Comparison of ENCODE assay signal across 30 mouse cellular contexts in the genomic region with DNA sequence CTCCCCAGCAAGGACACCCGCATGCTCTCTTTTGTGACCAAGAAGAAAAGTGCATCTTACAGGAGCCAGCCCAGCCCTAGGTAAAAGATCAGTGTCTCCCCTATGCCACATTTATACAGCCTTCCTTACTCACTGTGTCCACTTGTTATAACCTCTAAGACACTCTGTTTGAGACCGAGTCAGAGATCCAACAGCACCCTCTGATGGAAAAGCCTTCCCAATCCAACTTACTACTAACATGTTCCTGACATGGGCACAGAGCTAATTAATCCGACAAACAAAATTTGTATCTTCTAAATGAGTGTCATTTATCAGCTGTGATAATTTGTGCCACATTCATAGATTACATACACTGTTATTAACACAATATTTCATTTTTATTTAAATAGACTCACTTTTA. TPM values are rescaled to one million over a fixed set of nuclear protein-coding genes. Genes with fewer than 3 reads are reported as not detected.
"Had no signal": no experiment of that assay in that cellular context is flagged by ENCODE, and none has a peak within 500 bp of the region (broad histone marks: within the 10 kb centered on the region; RNA-seq: fewer than 3 reads in every experiment).

No protein-coding gene starts in this region.

- H3K27me3 ChIP-seq: heart, embryonic 12.5 days; hindbrain, embryonic 12.5 days; kidney, embryonic 15.5 days; limb, embryonic 12.5 days; liver, embryonic 13.5 days; liver, embryonic 15.5 days had no signal

- DNase-seq: gastrocnemius, postnatal 14 days; gastrocnemius, postnatal 36 days; heart, adult 18-20 months; heart, postnatal 10 days; kidney, adult 11 months; kidney, adult 2 months; kidney, adult 9 months; kidney, postnatal 14 days; kidney, postnatal 36 days; layer of hippocampus, adult 9-11 months; layer of hippocampus, postnatal 36 days; liver; liver, embryonic 13.5 days had no signal

- H3K4me3 ChIP-seq: heart, embryonic 10.5 days; heart, embryonic 12.5 days; hindbrain, embryonic 12.5 days; kidney, embryonic 15.5 days; left cerebral cortex, adult 2 months; limb, embryonic 10.5 days; limb, embryonic 12.5 days; liver, embryonic 13.5 days; liver, embryonic 15.5 days had no signal

- H3K27ac ChIP-seq: heart, embryonic 10.5 days; hindbrain, embryonic 12.5 days; hindbrain, embryonic 14.5 days; kidney, embryonic 15.5 days; kidney, postnatal 0 days; left cerebral cortex, adult 2 months; limb, embryonic 10.5 days; limb, embryonic 12.5 days; liver, embryonic 13.5 days; liver, embryonic 15.5 days had no signal

- H3K9ac ChIP-seq: heart, embryonic 12.5 days; hindbrain, embryonic 12.5 days; hindbrain, embryonic 14.5 days; kidney, embryonic 15.5 days; limb, embryonic 12.5 days; liver, embryonic 13.5 days; liver, embryonic 15.5 days had no signal

- H3K4me2 ChIP-seq: heart, embryonic 12.5 days; hindbrain, embryonic 12.5 days; hindbrain, embryonic 14.5 days; kidney, embryonic 15.5 days; limb, embryonic 12.5 days; liver, embryonic 11.5 days; liver, embryonic 13.5 days; liver, embryonic 15.5 days had no signal

- H3K4me1 ChIP-seq: heart, embryonic 10.5 days; limb, embryonic 12.5 days; liver, embryonic 13.5 days; liver, embryonic 15.5 days had no signal

- H3K36me3 ChIP-seq: heart, embryonic 10.5 days; heart, embryonic 12.5 days; hindbrain, embryonic 12.5 days; kidney, embryonic 15.5 days; limb, embryonic 10.5 days; limb, embryonic 12.5 days; liver, embryonic 13.5 days; liver, embryonic 15.5 days had no signal

- H3K9me3 ChIP-seq: heart, embryonic 10.5 days; hindbrain, embryonic 12.5 days; kidney, embryonic 15.5 days; limb, embryonic 10.5 days; liver, embryonic 13.5 days; liver, embryonic 15.5 days had no signal

- ATAC-seq: hindbrain, embryonic 16.5 days had no signal

RNA-seq across cellular contexts. Expression of gene Ccna1, which starts 29.8 kb away (rescaled TPM):
- total RNA-seq: gastrocnemius, adult 18-20 months; gastrocnemius, adult 8-10 months; gastrocnemius, postnatal 14 days; gastrocnemius, postnatal 36 days; heart, adult 18-20 months; heart, adult 8-10 months; heart, postnatal 25 days; hematopoietic stem cell, adult 5-6 weeks had no signal
- polyA plus RNA-seq: kidney, adult 2 months had no signal
